Mouse (Mus musculus) urinary bladder, postnatal 14 days (tissue): Measurements from ENCODE around the gene Olfr154.
"Not testable (repeated sequence)": the region's sequence is repeated elsewhere in the genome, so short reads cannot be mapped to it uniquely, and the experiment has no call there.

Source experiments
- DNase-seq: peaks from one replicate; pipeline ENCODE4 v3.0.0; 2021; ENCODE audit warnings: low spot score

Olfr154 gene

GRCm38 (mm10) chr2:85664355-85664754 is at the start of gene Olfr154:
TSS of gene Olfr154 (minus strand) at chr2:85664455.
- not testable (repeated sequence) for DNase-seq

- no peak for DNase-seq
Measured at GRCm38 (mm10) chr2:85711159-85711558, 46.9 kb upstream of the Olfr154 start.

- DNase-seq: not testable (repeated sequence)
Measured at GRCm38 (mm10) chr2:85710680-85711079, 46.4 kb upstream of the Olfr154 start.

GRCm38 (mm10) chr2:85689131-85689530 is 24.9 kb upstream of the Olfr154 start, which contains the start of gene Olfr1008:
TSS of gene Olfr1008 (plus strand) at chr2:85689431.
- no peak for DNase-seq

GRCm38 (mm10) chr2:85678667-85679066 is 14.4 kb upstream of the Olfr154 start, which contains the start of gene Olfr1006:
TSS of gene Olfr1006 (minus strand) at chr2:85678767.
- DNase-seq: no peak

- no peak for DNase-seq
Measured at GRCm38 (mm10) chr2:85650604-85651003, 13.7 kb downstream of the Olfr154 start, which contains the start of gene Olfr1002. TSS of gene Olfr1002 (minus strand) at chr2:85650704.
